Mouse (Mus musculus): ENCODE data around the gene Baz2a. TPM values are rescaled to one million over a fixed set of nuclear protein-coding genes. Genes with fewer than 3 reads are reported as not detected.

Baz2a gene
- polyA plus RNA-seq, 1 experiment from 2014 or later, result 6.0 TPM

- ATAC-seq (ENCODE audit: low read depth), result no peak
These were observed 83.9 kb downstream of the Baz2a start for GRCm38 (mm10) chr10:128175302-128175701.

GRCm38 (mm10) chr10:128175996-128176755, 84.8 kb downstream of the Baz2a start:
- peak overlapping the region; percentile 46 for H3K27ac ChIP-seq (ENCODE audit: low read length)
- peak overlapping the region; percentile 83 for H3K4me2 ChIP-seq (ENCODE audit: low read depth, low read length)
- no peaks in the 10 kb centered on the region for H3K9me3 ChIP-seq (replicated peaks; ENCODE audit: control insufficient read depth, low read length)
- WGBS (ENCODE audit: insufficient replicate concordance), result under 1% methylated on average over 17 of the region's 17 CpGs
- H3K9ac ChIP-seq (ENCODE audit: low read depth, low read length), result peak overlapping the region; percentile 74
- peak overlapping the region; percentile 75 for H3K4me3 ChIP-seq (ENCODE audit: low read depth, low read length)
- no peaks in the 10 kb centered on the region for H3K27me3 ChIP-seq (ENCODE audit: control insufficient read depth, insufficient read depth, low read depth, low read length)
- H3K4me1 ChIP-seq (ENCODE audit: control insufficient read depth, low read depth, low read length), result peaks cover 16% of the 10 kb centered on the region
- peak; percentile 82 for ATAC-seq (ENCODE audit: low read depth)
- H3K36me3 ChIP-seq (ENCODE audit: control insufficient read depth, insufficient read depth), result no peaks in the 10 kb centered on the region

More at GRCm38 (mm10) chr10:128175302-128175701, 83.9 kb downstream of the Baz2a start:
- peak overlapping the region; percentile 75 for H3K4me3 ChIP-seq (ENCODE audit: low read depth, low read length)
- peaks cover 16% of the 10 kb centered on the region for H3K4me1 ChIP-seq (ENCODE audit: control insufficient read depth, low read depth, low read length)
- H3K27me3 ChIP-seq (ENCODE audit: control insufficient read depth, insufficient read depth, low read depth, low read length), result no peaks in the 10 kb centered on the region
- peak overlapping the region; percentile 83 for H3K4me2 ChIP-seq (ENCODE audit: low read depth, low read length)
- H3K9ac ChIP-seq (ENCODE audit: low read depth, low read length), result peak overlapping the region; percentile 74; the same call in 1 of the 2 replicates
- 21% methylated on average over 3 of the region's 3 CpGs for WGBS (ENCODE audit: insufficient replicate concordance)
- no peak overlapping the region; the same call in 1 of the 2 replicates for H3K27ac ChIP-seq (ENCODE audit: low read length)
- no peaks in the 10 kb centered on the region for H3K9me3 ChIP-seq (replicated peaks; ENCODE audit: control insufficient read depth, low read length)
- H3K36me3 ChIP-seq (ENCODE audit: control insufficient read depth, insufficient read depth), result no peaks in the 10 kb centered on the region

- no peaks in the 10 kb centered on the region for H3K27me3 ChIP-seq (ENCODE audit: control insufficient read depth, insufficient read depth, low read depth, low read length)
- no peak for ATAC-seq (ENCODE audit: low read depth)
- no peaks in the 10 kb centered on the region for H3K36me3 ChIP-seq (ENCODE audit: control insufficient read depth, insufficient read depth)
- H3K9ac ChIP-seq (ENCODE audit: low read depth, low read length), result no peak overlapping the region
- no peak overlapping the region for H3K4me2 ChIP-seq (ENCODE audit: low read depth, low read length)
- peaks cover 16% of the 10 kb centered on the region for H3K4me1 ChIP-seq (ENCODE audit: control insufficient read depth, low read depth, low read length)
- H3K4me3 ChIP-seq (ENCODE audit: low read depth, low read length), result no peak overlapping the region
- H3K9me3 ChIP-seq (replicated peaks; ENCODE audit: control insufficient read depth, low read length), result no peaks in the 10 kb centered on the region
- 69% methylated on average over 4 of the region's 4 CpGs for WGBS (ENCODE audit: insufficient replicate concordance)
- H3K27ac ChIP-seq (ENCODE audit: low read length), result no peak overlapping the region
These were observed 85.9 kb downstream of the Baz2a start for GRCm38 (mm10) chr10:128177316-128177715.

MicroRNA genes within 50 kb of the gene (microRNA counts, 519-probe panel; counts per million panel counts)
- 60.7 counts per million for microRNA mmu-miR-677

Small RNA genes within 50 kb of the gene (microRNA-seq; reads per million reads assigned to microRNA genes)
- 48.5 reads per million, percentile 46 among the genes with 10 or more reads in this experiment for gene Mir677

Other genes starting within 250 kb of the Baz2a start
- 0.11 TPM in 1 of 2 replicates, not detected in the other for gene Rdh19, start 241.6 kb upstream of the Baz2a start, polyA plus RNA-seq (2015; fragmentation: Nextera tagmentation; extraction: Ambion mirVana)
- 0.45 and 0.54 TPM in 2 replicates for gene Rdh16f2, start 225.1 kb upstream of the Baz2a start, polyA plus RNA-seq (2015; fragmentation: Nextera tagmentation; extraction: Ambion mirVana)
- 20.8 and 33.3 TPM in 2 replicates for gene Rdh7, start 202.8 kb upstream of the Baz2a start, polyA plus RNA-seq (2015; fragmentation: Nextera tagmentation; extraction: Ambion mirVana)
- gene Sdr9c7, start 193.1 kb upstream of the Baz2a start, polyA plus RNA-seq (2015; fragmentation: Nextera tagmentation; extraction: Ambion mirVana), result not detected in 2 replicates
- 0.14 and 0.20 TPM in 2 replicates for gene Hsd17b6, start 84.0 kb upstream of the Baz2a start, polyA plus RNA-seq (2015; fragmentation: Nextera tagmentation; extraction: Ambion mirVana)
- 60.8 and 69.4 TPM in 2 replicates for gene Prim1, start 76.4 kb upstream of the Baz2a start, polyA plus RNA-seq (2015; fragmentation: Nextera tagmentation; extraction: Ambion mirVana)
- 301 and 339 TPM in 2 replicates for gene Naca, start 56.0 kb upstream of the Baz2a start, polyA plus RNA-seq (2015; fragmentation: Nextera tagmentation; extraction: Ambion mirVana)
- 171 and 201 TPM in 2 replicates for gene Ptges3, start 32.6 kb upstream of the Baz2a start, polyA plus RNA-seq (2015; fragmentation: Nextera tagmentation; extraction: Ambion mirVana)
- 1,845 and 1,875 TPM in 2 replicates for gene Atp5b, start 8.3 kb upstream of the Baz2a start, polyA plus RNA-seq (2015; fragmentation: Nextera tagmentation; extraction: Ambion mirVana)
- gene Rbms2, start 88.7 kb downstream of the Baz2a start, polyA plus RNA-seq (2015; fragmentation: Nextera tagmentation; extraction: Ambion mirVana), result 5.5 and 7.3 TPM in 2 replicates
- 14.8 and 21.4 TPM in 2 replicates for gene Gls2, start 102.9 kb downstream of the Baz2a start, polyA plus RNA-seq (2015; fragmentation: Nextera tagmentation; extraction: Ambion mirVana)
- gene Spryd4, start 120.2 kb downstream of the Baz2a start, polyA plus RNA-seq (2015; fragmentation: Nextera tagmentation; extraction: Ambion mirVana), result 28.0 and 30.8 TPM in 2 replicates
- 0.05 TPM in 1 of 2 replicates, not detected in the other for gene Mip, start 134.3 kb downstream of the Baz2a start, polyA plus RNA-seq (2015; fragmentation: Nextera tagmentation; extraction: Ambion mirVana)
- 23.5 and 23.6 TPM in 2 replicates for gene Timeless, start 140.5 kb downstream of the Baz2a start, polyA plus RNA-seq (2015; fragmentation: Nextera tagmentation; extraction: Ambion mirVana)
- 1.4 and 1.9 TPM in 2 replicates for gene Apon, start 162.5 kb downstream of the Baz2a start, polyA plus RNA-seq (2015; fragmentation: Nextera tagmentation; extraction: Ambion mirVana)
- 212 and 253 TPM in 2 replicates for gene Apof, start 177.1 kb downstream of the Baz2a start, polyA plus RNA-seq (2015; fragmentation: Nextera tagmentation; extraction: Ambion mirVana)
- 7.8 and 9.5 TPM in 2 replicates for gene Stat2, start 179.0 kb downstream of the Baz2a start, polyA plus RNA-seq (2015; fragmentation: Nextera tagmentation; extraction: Ambion mirVana)
- gene Il23a, start 207.2 kb downstream of the Baz2a start, polyA plus RNA-seq (2015; fragmentation: Nextera tagmentation; extraction: Ambion mirVana), result 0.06 and 0.12 TPM in 2 replicates
- 13.2 and 14.8 TPM in 2 replicates for gene Pan2, start 211.8 kb downstream of the Baz2a start, polyA plus RNA-seq (2015; fragmentation: Nextera tagmentation; extraction: Ambion mirVana)
- gene Cnpy2, start 230.9 kb downstream of the Baz2a start, polyA plus RNA-seq (2015; fragmentation: Nextera tagmentation; extraction: Ambion mirVana), result 86.6 and 92.8 TPM in 2 replicates
- gene Cs, start 246.2 kb downstream of the Baz2a start, polyA plus RNA-seq (2015; fragmentation: Nextera tagmentation; extraction: Ambion mirVana), result 102 and 107 TPM in 2 replicates

Data from liver, embryonic 16.5 days (tissue).